Mouse (Mus musculus): ENCODE measurements around the gene Eef1akmt4.

Eef1akmt4 gene

GRCm38 (mm10) chr16:20611357-20612227 is at the start of gene Eef1akmt4, which contains the start of the genes Gm49333 and Alg3:
Gene Eef1akmt4, plus strand, starts transcription at chr16:20611593.
Gene Gm49333, plus strand, starts transcription at chr16:20611610.
Gene Alg3, minus strand, starts transcription at chr16:20611735.
- peak; percentile 72 for DNase-seq (ENCODE audit: low spot score)

- no peak for DNase-seq (ENCODE audit: low spot score)
These were observed 46.3 kb upstream of the Eef1akmt4 start for GRCm38 (mm10) chr16:20565075-20565474.

- no peak for DNase-seq (ENCODE audit: low spot score)
These were observed 21.9 kb upstream of the Eef1akmt4 start, which contains the start of gene Vwa5b2 for GRCm38 (mm10) chr16:20589366-20589938. Gene Vwa5b2, plus strand, starts transcription at chr16:20589471.

DNA sequence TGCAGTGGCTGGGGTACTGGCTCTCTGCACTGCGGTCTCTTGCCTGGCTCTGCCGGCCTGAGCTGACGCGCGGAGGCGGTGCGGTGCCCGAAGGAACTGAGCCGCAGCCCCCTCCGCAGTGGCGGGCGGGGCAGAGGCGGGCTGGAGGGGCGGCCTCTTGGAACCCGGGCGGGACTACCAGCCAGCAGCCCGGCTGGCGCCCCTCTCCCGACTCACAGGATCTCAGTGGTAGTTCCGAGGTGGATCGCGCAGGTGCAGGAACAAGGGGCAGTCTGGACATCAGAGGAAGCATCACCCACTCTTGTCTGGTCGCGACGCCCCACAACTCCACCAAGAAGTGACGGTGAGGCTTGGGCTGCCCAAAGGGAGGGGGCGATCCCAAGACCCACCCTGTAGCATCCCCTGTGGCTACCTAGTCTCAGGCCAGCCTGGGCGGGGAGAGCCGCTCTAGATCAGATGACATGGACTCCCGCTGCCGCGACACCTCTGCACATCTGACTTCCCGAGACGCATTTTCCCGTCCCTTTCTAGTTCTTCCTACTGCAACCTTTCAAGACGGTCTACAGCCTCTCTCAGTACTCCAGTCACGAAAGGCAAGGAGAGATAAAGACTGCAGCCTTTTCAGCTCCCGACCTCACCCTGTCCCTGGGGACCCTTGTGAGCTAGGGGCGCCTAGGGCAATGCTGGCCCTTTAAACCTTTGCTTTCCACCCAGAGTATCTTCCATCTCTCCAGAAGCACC is 21.3 kb upstream of the Eef1akmt4 start:
- no peak for DNase-seq (ENCODE audit: low spot score)

DNA sequence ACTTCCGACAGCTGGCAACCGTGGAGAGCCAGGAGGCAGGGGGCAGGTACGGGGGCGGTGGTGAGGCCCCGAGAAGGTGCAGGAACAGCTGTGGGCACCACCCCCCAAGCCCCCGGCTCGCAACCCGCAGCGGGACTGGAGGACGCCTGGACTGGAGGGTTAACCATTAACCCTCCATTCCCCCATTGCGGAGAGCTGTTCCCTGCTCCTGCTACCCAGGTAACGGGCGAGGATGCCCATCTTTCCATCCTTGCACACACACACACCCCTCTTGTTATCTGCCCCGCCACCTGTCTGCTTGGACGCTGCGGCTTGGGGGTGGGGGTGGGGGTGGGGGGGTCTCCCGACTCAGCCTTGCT is 20.7 kb upstream of the Eef1akmt4 start:
- no peak for DNase-seq (ENCODE audit: low spot score)

DNA sequence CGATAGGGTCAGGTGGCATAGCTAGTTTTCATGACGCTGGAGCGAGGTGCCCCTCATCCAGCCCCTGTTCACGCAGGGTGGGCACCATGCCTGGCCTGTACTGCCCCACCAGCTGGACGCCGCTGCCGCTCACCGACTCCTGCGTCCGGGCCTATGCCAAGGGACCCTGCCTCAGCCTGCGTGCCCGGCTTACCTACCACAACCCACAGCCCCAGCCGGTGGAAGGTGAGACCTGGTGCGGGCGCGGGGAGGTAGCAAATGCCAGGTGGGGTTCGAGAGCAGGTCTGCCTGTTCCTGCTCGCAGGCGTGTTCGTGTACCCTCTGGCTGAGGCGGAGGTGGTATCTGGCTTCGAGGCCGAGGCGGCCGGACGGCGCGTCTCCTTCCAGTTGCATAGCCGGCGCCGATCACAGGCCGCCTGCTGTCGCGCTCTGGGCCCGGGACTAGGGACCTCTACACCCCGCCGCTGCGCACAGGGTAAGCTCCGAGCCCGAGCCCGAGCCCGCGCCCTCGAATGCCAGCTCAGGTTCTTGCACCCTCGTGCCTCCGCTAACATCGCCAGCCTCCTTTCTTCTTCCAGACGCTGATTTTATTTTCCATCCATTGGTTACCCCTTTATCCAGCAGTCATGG is 20.2 kb upstream of the Eef1akmt4 start:
- DNase-seq (ENCODE audit: low spot score), result no peak

- no peak for DNase-seq (ENCODE audit: low spot score)
These were observed 16.2 kb upstream of the Eef1akmt4 start for GRCm38 (mm10) chr16:20595060-20595673.

DNA sequence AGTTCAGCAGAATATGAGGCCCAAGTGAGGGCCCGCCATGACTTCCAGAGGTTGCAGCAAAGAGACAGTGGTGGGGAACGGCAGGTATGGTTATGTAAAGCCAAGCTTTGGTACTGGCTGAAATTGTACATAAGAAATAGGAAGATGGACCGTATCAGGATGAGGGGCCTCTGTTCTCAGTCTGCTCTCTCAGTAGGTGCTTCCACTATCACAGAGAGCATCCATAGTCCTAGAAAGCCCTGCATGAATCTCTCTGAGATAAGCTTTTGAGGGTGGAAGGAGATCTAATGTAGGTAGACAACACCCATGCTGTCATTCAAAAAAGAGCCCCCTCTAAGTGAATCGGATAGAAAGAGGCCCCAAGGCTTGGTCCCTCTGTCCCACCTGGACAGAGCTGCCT is 15.7 kb upstream of the Eef1akmt4 start:
- no peak for DNase-seq (ENCODE audit: low spot score)

DNA sequence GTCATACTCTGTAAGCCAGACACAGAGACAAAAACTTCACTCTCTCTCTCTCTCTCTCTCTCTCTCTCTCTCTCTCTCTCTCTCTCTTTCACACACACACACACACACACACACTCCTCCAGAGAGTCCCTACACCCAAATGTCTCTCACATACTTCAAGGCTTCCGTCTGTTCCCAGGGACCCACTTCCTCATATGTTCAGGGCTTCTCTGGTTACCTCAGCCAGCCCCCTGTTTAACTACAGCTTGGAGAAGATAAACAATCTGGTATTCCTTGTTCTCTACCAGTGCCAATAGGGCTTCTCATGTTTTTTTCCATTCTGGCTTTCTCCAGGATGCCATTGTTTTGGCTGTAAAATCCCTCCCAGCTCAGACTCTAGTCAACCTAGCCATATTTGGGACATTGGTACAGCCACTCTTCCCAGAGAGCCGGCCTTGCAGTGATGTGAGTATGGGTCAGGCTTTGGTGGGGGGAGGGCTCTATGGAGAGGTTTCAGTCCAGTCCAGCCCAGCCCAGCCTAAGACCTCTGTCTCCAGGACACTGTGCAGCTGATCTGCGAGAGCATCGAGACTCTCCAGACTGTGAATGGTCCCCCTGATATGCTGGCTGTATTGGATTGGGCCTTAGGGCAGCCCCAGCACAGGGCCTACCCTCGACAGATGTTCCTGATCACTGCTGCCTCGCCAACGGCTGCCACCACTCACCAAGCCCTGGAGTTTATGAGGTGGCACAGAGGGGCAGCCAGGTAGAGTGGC is 14.5 kb upstream of the Eef1akmt4 start:
- DNase-seq (ENCODE audit: low spot score), result no peak

DNA sequence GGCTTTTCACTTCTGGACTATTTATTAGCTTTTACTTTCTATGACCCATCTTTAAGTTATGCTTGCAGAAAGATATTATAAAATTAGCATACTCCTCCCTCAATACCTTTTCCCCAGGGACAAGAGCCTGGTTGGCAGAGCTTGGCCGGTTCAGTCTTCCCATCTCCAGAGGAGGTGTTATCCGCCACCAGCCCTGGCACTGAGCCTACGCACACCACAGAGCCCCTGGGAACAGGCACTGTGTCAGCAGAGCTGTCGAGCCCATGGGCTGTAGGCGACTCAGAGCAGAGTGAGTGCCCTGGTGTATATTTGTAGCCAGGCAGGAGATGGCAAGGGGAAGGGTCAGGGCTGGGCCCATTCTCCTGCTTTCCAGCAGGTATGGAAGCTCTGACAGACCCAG is 10.9 kb upstream of the Eef1akmt4 start:
- no peak for DNase-seq (ENCODE audit: low spot score)

GRCm38 (mm10) chr16:20604705-20605104 is 6.7 kb upstream of the Eef1akmt4 start:
- DNase-seq (ENCODE audit: low spot score), result no peak

DNA sequence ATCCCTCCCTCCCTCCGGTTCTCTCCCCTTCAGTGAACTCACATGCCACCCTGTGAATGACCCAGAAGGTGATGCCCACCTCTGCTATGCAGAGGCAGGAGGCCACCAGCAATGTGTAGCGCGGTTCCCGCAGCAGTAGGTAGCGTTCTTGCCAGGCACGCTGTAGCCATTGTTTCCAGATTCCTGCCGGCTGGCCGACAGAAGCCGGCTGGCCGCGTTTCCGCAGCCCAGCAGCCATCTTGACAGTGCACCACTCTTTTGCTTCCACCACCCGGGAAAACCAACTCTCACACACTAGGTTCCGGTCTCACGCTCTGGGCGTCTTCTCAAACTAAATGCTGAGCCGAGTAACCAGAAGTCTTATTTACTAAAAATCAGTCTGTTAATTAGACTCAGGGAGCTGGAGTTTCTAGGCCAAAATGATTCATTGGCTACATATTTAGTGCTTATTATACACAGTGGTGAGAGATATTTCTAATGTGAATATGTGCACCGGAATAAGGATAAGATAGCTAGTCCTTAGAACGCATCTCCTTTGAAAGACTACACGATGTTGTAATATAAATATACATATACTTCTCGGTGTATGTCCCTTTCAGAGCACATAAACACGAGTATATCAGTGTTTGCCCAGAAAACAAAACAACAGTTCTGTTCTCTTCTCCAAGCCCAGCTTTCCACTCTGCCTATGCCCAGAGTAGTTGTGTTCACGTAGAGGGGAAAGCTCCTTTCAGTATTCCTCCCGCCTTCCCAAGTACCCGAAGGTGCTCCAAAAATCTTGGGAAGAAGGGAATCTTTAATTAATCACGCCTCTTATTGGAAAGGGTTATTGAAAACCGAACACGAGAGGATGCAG is 664 bp upstream of the Eef1akmt4 start:
- peak; percentile 69 for DNase-seq (ENCODE audit: low spot score)

DNA sequence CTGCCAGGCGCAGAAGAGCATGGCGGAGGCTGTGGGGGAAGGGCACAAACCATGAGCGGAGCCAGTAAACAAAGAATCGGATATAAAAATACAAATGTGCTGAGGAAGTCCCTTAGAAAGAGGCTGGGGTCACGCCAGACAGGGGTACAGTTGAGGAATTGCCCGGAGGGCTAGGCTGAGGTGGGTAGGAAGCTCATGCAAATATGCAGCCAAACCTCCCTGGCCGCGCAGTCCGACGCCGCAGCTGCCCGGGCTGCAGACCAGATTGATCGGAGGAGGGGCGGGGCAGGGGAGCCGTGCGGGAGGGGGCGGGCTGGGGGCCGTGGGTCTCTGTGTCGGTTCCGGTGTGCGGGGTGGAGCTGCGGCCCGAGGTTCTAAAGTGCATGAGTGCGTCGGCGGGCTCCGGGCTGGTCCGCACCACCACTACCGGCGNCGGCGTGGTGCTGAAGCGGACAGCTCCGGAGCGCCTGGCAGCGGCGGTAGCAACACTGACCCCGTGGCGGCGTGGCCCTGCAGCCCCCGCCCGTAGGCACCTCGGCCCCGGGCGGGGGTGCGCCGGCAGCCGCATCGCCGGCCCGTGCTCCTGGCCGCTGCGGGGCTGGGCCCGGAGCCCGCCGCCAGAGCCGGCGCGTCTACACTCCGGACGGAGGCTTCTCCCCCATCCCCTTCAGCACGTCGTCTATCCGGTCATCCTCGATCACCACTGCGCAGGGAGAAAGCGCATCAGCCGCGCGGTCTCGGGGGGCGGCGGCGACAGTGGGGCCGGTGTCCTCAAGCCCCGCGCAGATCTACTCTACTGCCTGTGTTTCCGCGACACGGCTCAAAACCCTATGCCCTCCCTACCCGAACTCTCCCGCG is 8.4 kb downstream of the Eef1akmt4 start:
- DNase-seq (ENCODE audit: low spot score), result no peak

GRCm38 (mm10) chr16:20620399-20620735 is 9.0 kb downstream of the Eef1akmt4 start:
- no peak for DNase-seq (ENCODE audit: low spot score)

GRCm38 (mm10) chr16:20620751-20621190 is 9.4 kb downstream of the Eef1akmt4 start:
- DNase-seq (ENCODE audit: low spot score), result no peak

- DNase-seq (ENCODE audit: low spot score), result peak; percentile 59
These were observed 10.0 kb downstream of the Eef1akmt4 start, which contains the start of gene Camk2n2 for GRCm38 (mm10) chr16:20621191-20621990. Gene Camk2n2, minus strand, starts transcription at chr16:20621287.

GRCm38 (mm10) chr16:20621991-20622685 is 10.7 kb downstream of the Eef1akmt4 start:
- DNase-seq (ENCODE audit: low spot score), result peak; percentile 58

DNA sequence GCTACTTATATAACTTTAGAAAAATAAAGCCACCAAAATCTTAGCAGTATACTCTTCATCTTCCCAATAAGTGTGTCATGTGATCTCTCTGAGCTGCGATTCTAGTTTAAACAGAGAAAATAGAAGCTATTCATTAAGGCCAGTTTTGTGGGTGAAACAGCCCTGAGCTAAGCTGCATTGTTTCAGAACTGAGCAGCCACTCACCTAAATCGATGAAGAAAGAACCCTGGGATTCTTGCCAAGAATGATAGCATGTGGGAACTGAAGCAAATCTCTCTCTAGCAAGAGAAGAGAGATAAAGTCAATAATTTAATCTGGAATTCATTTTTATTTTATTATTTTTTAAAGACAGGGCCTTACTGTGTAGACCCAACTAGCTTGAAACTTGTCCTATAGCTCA is 11.8 kb downstream of the Eef1akmt4 start:
- no peak for DNase-seq (ENCODE audit: low spot score)

All from urinary bladder, postnatal 25 days (tissue).